Mouse (Mus musculus): ENCODE results near the gene Mcm3ap. TPM values are rescaled to one million over a fixed set of nuclear protein-coding genes. Genes with fewer than 3 reads are reported as not detected.

Gene Mcm3ap
- polyA plus RNA-seq, 1 experiment from 2014 or later = 69.9 TPM

- Histone ChIP-seq H3K27ac (ENCODE audit: low read length) (no peak overlapping the region), H3K4me1 (ENCODE audit: control insufficient read depth, insufficient read depth, low read length) (no peaks in the 10 kb centered on the region), H3K4me2 (ENCODE audit: low read length) (no peak overlapping the region), H3K9ac (ENCODE audit: low read depth, low read length) (no peak overlapping the region), H3K27me3 (ENCODE audit: control insufficient read depth, insufficient read depth, low read depth, low read length) (no peaks in the 10 kb centered on the region), H3K4me3 (ENCODE audit: low read depth, low read length) (no peak overlapping the region), H3K36me3 (ENCODE audit: control insufficient read depth, insufficient read depth, low read length) (peaks cover 65% of the 10 kb centered on the region), H3K9me3 (replicated peaks; ENCODE audit: control insufficient read depth, low read length, poor library complexity, severe bottlenecking) (no peaks in the 10 kb centered on the region)
- WGBS = 95% methylated on average over 2 of the region's 2 CpGs
- no peak for ATAC-seq
Measured at GRCm38 (mm10) chr10:76486302-76486701, 17.6 kb downstream of the Mcm3ap start.

GRCm38 (mm10) chr10:76488265-76488664 lies 19.5 kb downstream of the Mcm3ap start:
- Histone ChIP-seq H3K4me3 (ENCODE audit: low read depth, low read length) (no peak overlapping the region), H3K9ac (ENCODE audit: low read depth, low read length) (no peak overlapping the region), H3K27me3 (ENCODE audit: control insufficient read depth, insufficient read depth, low read depth, low read length) (no peaks in the 10 kb centered on the region), H3K4me2 (ENCODE audit: low read length) (no peak overlapping the region), H3K4me1 (ENCODE audit: control insufficient read depth, insufficient read depth, low read length) (no peaks in the 10 kb centered on the region), H3K27ac (ENCODE audit: low read length) (no peak overlapping the region), H3K9me3 (replicated peaks; ENCODE audit: control insufficient read depth, low read length, poor library complexity, severe bottlenecking) (no peaks in the 10 kb centered on the region), H3K36me3 (ENCODE audit: control insufficient read depth, insufficient read depth, low read length) (peaks cover 63% of the 10 kb centered on the region)
- no peak for ATAC-seq
- 97% methylated on average over 8 of the region's 8 CpGs for WGBS

GRCm38 (mm10) chr10:76489205-76489604 lies 20.5 kb downstream of the Mcm3ap start:
- H3K4me3 ChIP-seq (ENCODE audit: low read depth, low read length) = no peak overlapping the region
- no peak overlapping the region for H3K4me2 ChIP-seq (ENCODE audit: low read length)
- WGBS = 94% methylated on average over 15 of the region's 15 CpGs
- ATAC-seq = no peak
- no peak overlapping the region for H3K27ac ChIP-seq (ENCODE audit: low read length)
- no peaks in the 10 kb centered on the region for H3K27me3 ChIP-seq (ENCODE audit: control insufficient read depth, insufficient read depth, low read depth, low read length)
- H3K36me3 ChIP-seq (ENCODE audit: control insufficient read depth, insufficient read depth, low read length) = peaks cover 64% of the 10 kb centered on the region
- no peak overlapping the region for H3K9ac ChIP-seq (ENCODE audit: low read depth, low read length)
- H3K4me1 ChIP-seq (ENCODE audit: control insufficient read depth, insufficient read depth, low read length) = no peaks in the 10 kb centered on the region
- H3K9me3 ChIP-seq (replicated peaks; ENCODE audit: control insufficient read depth, low read length, poor library complexity, severe bottlenecking) = no peaks in the 10 kb centered on the region

- no peak overlapping the region for H3K4me3 ChIP-seq (ENCODE audit: low read depth, low read length)
- peaks cover 59% of the 10 kb centered on the region for H3K36me3 ChIP-seq (ENCODE audit: control insufficient read depth, insufficient read depth, low read length)
- no peak overlapping the region for H3K9ac ChIP-seq (ENCODE audit: low read depth, low read length)
- 90% methylated on average over 1 of the region's 1 CpGs for WGBS
- no peak overlapping the region for H3K4me2 ChIP-seq (ENCODE audit: low read length)
- no peaks in the 10 kb centered on the region for H3K9me3 ChIP-seq (replicated peaks; ENCODE audit: control insufficient read depth, low read length, poor library complexity, severe bottlenecking)
- no peaks in the 10 kb centered on the region for H3K4me1 ChIP-seq (ENCODE audit: control insufficient read depth, insufficient read depth, low read length)
- ATAC-seq = no peak
- H3K27me3 ChIP-seq (ENCODE audit: control insufficient read depth, insufficient read depth, low read depth, low read length) = no peaks in the 10 kb centered on the region
- no peak overlapping the region for H3K27ac ChIP-seq (ENCODE audit: low read length)
Measured at GRCm38 (mm10) chr10:76493527-76493926, 24.8 kb downstream of the Mcm3ap start.

GRCm38 (mm10) chr10:76495501-76495900 lies 26.8 kb downstream of the Mcm3ap start:
- 94% methylated on average over 6 of the region's 6 CpGs for WGBS
- Histone ChIP-seq H3K9ac (ENCODE audit: low read depth, low read length) (no peak overlapping the region), H3K27ac (ENCODE audit: low read length) (no peak overlapping the region), H3K4me1 (ENCODE audit: control insufficient read depth, insufficient read depth, low read length) (no peaks in the 10 kb centered on the region), H3K36me3 (ENCODE audit: control insufficient read depth, insufficient read depth, low read length) (peaks cover 53% of the 10 kb centered on the region), H3K4me2 (ENCODE audit: low read length) (no peak overlapping the region), H3K4me3 (ENCODE audit: low read depth, low read length) (no peak overlapping the region), H3K9me3 (replicated peaks; ENCODE audit: control insufficient read depth, low read length, poor library complexity, severe bottlenecking) (no peaks in the 10 kb centered on the region), H3K27me3 (ENCODE audit: control insufficient read depth, insufficient read depth, low read depth, low read length) (no peaks in the 10 kb centered on the region)
- no peak for ATAC-seq

- Histone ChIP-seq H3K4me2 (ENCODE audit: low read length) (no peak overlapping the region), H3K4me3 (ENCODE audit: low read depth, low read length) (no peak overlapping the region), H3K36me3 (ENCODE audit: control insufficient read depth, insufficient read depth, low read length) (peaks cover 48% of the 10 kb centered on the region), H3K9me3 (replicated peaks; ENCODE audit: control insufficient read depth, low read length, poor library complexity, severe bottlenecking) (no peaks in the 10 kb centered on the region), H3K9ac (ENCODE audit: low read depth, low read length) (no peak overlapping the region), H3K27ac (ENCODE audit: low read length) (no peak overlapping the region), H3K27me3 (ENCODE audit: control insufficient read depth, insufficient read depth, low read depth, low read length) (no peaks in the 10 kb centered on the region), H3K4me1 (ENCODE audit: control insufficient read depth, insufficient read depth, low read length) (no peaks in the 10 kb centered on the region)
- ATAC-seq = no peak
- 94% methylated on average over 7 of the region's 7 CpGs for WGBS
Measured at GRCm38 (mm10) chr10:76496366-76496765, 27.6 kb downstream of the Mcm3ap start.

GRCm38 (mm10) chr10:76497522-76497921 lies 28.8 kb downstream of the Mcm3ap start:
- H3K27me3 ChIP-seq (ENCODE audit: control insufficient read depth, insufficient read depth, low read depth, low read length) = no peaks in the 10 kb centered on the region
- no peak overlapping the region for H3K9ac ChIP-seq (ENCODE audit: low read depth, low read length)
- no peak overlapping the region for H3K4me3 ChIP-seq (ENCODE audit: low read depth, low read length)
- peaks cover 55% of the 10 kb centered on the region for H3K36me3 ChIP-seq (ENCODE audit: control insufficient read depth, insufficient read depth, low read length)
- WGBS = 97% methylated on average over 4 of the region's 4 CpGs
- H3K9me3 ChIP-seq (replicated peaks; ENCODE audit: control insufficient read depth, low read length, poor library complexity, severe bottlenecking) = no peaks in the 10 kb centered on the region
- no peaks in the 10 kb centered on the region for H3K4me1 ChIP-seq (ENCODE audit: control insufficient read depth, insufficient read depth, low read length)
- ATAC-seq = no peak
- no peak overlapping the region for H3K4me2 ChIP-seq (ENCODE audit: low read length)
- no peak overlapping the region for H3K27ac ChIP-seq (ENCODE audit: low read length)

GRCm38 (mm10) chr10:76504271-76504943 lies 35.7 kb downstream of the Mcm3ap start:
- Histone ChIP-seq H3K9me3 (replicated peaks; ENCODE audit: control insufficient read depth, low read length, poor library complexity, severe bottlenecking) (no peaks in the 10 kb centered on the region), H3K27ac (ENCODE audit: low read length) (no peak overlapping the region), H3K4me3 (ENCODE audit: low read depth, low read length) (no peak overlapping the region), H3K27me3 (ENCODE audit: control insufficient read depth, insufficient read depth, low read depth, low read length) (no peaks in the 10 kb centered on the region), H3K9ac (ENCODE audit: low read depth, low read length) (no peak overlapping the region), H3K36me3 (ENCODE audit: control insufficient read depth, insufficient read depth, low read length) (peaks cover 59% of the 10 kb centered on the region), H3K4me1 (ENCODE audit: control insufficient read depth, insufficient read depth, low read length) (no peaks in the 10 kb centered on the region), H3K4me2 (ENCODE audit: low read length) (no peak overlapping the region)
- 96% methylated on average over 11 of the region's 11 CpGs for WGBS
- no peak for ATAC-seq

- Histone ChIP-seq H3K27me3 (ENCODE audit: control insufficient read depth, insufficient read depth, low read depth, low read length) (no peaks in the 10 kb centered on the region), H3K27ac (ENCODE audit: low read length) (no peak overlapping the region), H3K4me3 (ENCODE audit: low read depth, low read length) (no peak overlapping the region), H3K4me1 (ENCODE audit: control insufficient read depth, insufficient read depth, low read length) (no peaks in the 10 kb centered on the region), H3K36me3 (ENCODE audit: control insufficient read depth, insufficient read depth, low read length) (peaks cover 57% of the 10 kb centered on the region), H3K9ac (ENCODE audit: low read depth, low read length) (no peak overlapping the region), H3K9me3 (replicated peaks; ENCODE audit: control insufficient read depth, low read length, poor library complexity, severe bottlenecking) (no peaks in the 10 kb centered on the region), H3K4me2 (ENCODE audit: low read length) (no peak overlapping the region)
- no peak for ATAC-seq
- 96% methylated on average over 7 of the region's 7 CpGs for WGBS
Measured at GRCm38 (mm10) chr10:76505865-76506264, 37.1 kb downstream of the Mcm3ap start.

Measured in midbrain, embryonic 16.5 days (tissue).